Mouse (Mus musculus) embryo, embryonic 10.5 days (tissue): ENCODE measurements around the gene Tspan4.

Experiments
- DNase-seq: peaks from one replicate; pipeline ENCODE4 v3.0.0-alpha.2; 2015; ENCODE audit warnings: low spot score

Gene Tspan4

GRCm38 (mm10) chr7:141475011-141475804 lies at the start of gene Tspan4, which contains the start of gene Polr2l:
Gene Tspan4, plus strand, starts transcription at chr7:141475240.
Gene Polr2l, minus strand, starts transcription at chr7:141475132.
- peak; percentile 89 for DNase-seq

- no peak for DNase-seq
Observed at GRCm38 (mm10) chr7:141426948-141427730, 47.9 kb upstream of the Tspan4 start.

GRCm38 (mm10) chr7:141428701-141429100 lies 46.3 kb upstream of the Tspan4 start:
- DNase-seq: no peak

GRCm38 (mm10) chr7:141429310-141429709 lies 45.7 kb upstream of the Tspan4 start, which contains the start of gene Cend1:
Gene Cend1, minus strand, starts transcription at chr7:141429491.
- peak; percentile 83 for DNase-seq

GRCm38 (mm10) chr7:141429840-141430584 lies 45.0 kb upstream of the Tspan4 start:
- no peak for DNase-seq

GRCm38 (mm10) chr7:141430585-141431240 lies 44.3 kb upstream of the Tspan4 start:
- no peak for DNase-seq

GRCm38 (mm10) chr7:141431434-141432185 lies 43.4 kb upstream of the Tspan4 start:
- DNase-seq: no peak

- DNase-seq: no peak
Observed at GRCm38 (mm10) chr7:141432186-141432611, 42.8 kb upstream of the Tspan4 start.

GRCm38 (mm10) chr7:141432741-141433516 lies 42.1 kb upstream of the Tspan4 start:
- DNase-seq: no peak

- DNase-seq: no peak
Observed at GRCm38 (mm10) chr7:141433517-141434400, 41.3 kb upstream of the Tspan4 start.

- DNase-seq: peak; percentile 76
Observed at GRCm38 (mm10) chr7:141434464-141434863, 40.6 kb upstream of the Tspan4 start.

GRCm38 (mm10) chr7:141435129-141435855 lies 39.7 kb upstream of the Tspan4 start:
- DNase-seq: peak; percentile 70

- DNase-seq: no peak
Observed at GRCm38 (mm10) chr7:141435856-141436522, 39.1 kb upstream of the Tspan4 start.

GRCm38 (mm10) chr7:141436523-141436892 lies 38.5 kb upstream of the Tspan4 start:
- DNase-seq: no peak

GRCm38 (mm10) chr7:141437178-141438120 lies 37.6 kb upstream of the Tspan4 start, which contains the start of gene Slc25a22:
Gene Slc25a22, minus strand, starts transcription at chr7:141437892.
- DNase-seq: peak; percentile 89

GRCm38 (mm10) chr7:141438201-141438968 lies 36.7 kb upstream of the Tspan4 start:
- no peak for DNase-seq
